Mouse (Mus musculus): ENCODE measurements around the gene Rbm47.

GRCm38 (mm10) chr5:66220620-66221019, 47.7 kb upstream of the Rbm47 start:
- no peak for TF ChIP-seq POLR2A (IDR thresholded peaks at IDR 0.05; ENCODE audit: low read depth, low read length)
- no peak for TF ChIP-seq CTCF (IDR thresholded peaks at IDR 0.05; ENCODE audit: extremely low read depth, insufficient read length, insufficient replicate concordance, low read depth, low read length)

Measured in small intestine, adult 2 months (tissue).